Mouse (Mus musculus) liver, adult 2 months (tissue): ENCODE results near the gene 3110001I22Rik. TPM values are rescaled to one million over a fixed set of nuclear protein-coding genes. Genes with fewer than 3 reads are reported as not detected.
A peak's percentile ranks its signal among the peaks of the same experiment; 100 is the strongest.

Experiments used
- DNase-seq: peaks from one replicate; pipeline ENCODE4 v3.0.0-alpha.2; 2011; ENCODE audit warnings: low read depth, low spot score; ENCODE audit errors: extremely low read depth
- H3K27ac ChIP-seq: fragments of 200-500 bp; replicated peaks from 2 replicates; pipeline ENCODE4 v1.5.1; 2012; ENCODE audit warnings: low read depth, mild to moderate bottlenecking, control low read depth, inconsistent platforms, low read length; ENCODE audit not compliant: insufficient read depth
- H3K27me3 ChIP-seq: fragments of 200-500 bp; 2 replicates; pipeline ENCODE4 v1.6.1; 2012; ENCODE audit warnings: mild to moderate bottlenecking, moderate library complexity, low read length, inconsistent platforms; ENCODE audit not compliant: control insufficient read depth, insufficient read depth
- H3K36me3 ChIP-seq: fragments of 200-500 bp; 2 replicates; pipeline ENCODE4 v1.6.1; 2012; ENCODE audit warnings: low read length, inconsistent platforms; ENCODE audit not compliant: control insufficient read depth, insufficient read depth
- H3K4me1 ChIP-seq: fragments of 200-500 bp; 2 replicates; pipeline ENCODE4 v1.6.1; 2011; ENCODE audit warnings: low read length; ENCODE audit not compliant: control insufficient read depth, insufficient read depth
- H3K4me3 ChIP-seq: fragments of 200-500 bp; 2 replicates; pipeline ENCODE4 v1.5.1; 2011; ENCODE audit warnings: low read depth, mild to moderate bottlenecking, control low read depth, low read length, moderate library complexity; ENCODE audit not compliant: insufficient read depth
- H3K79me2 ChIP-seq: fragments of 200-500 bp; 2 replicates; pipeline ENCODE4 v1.6.1; 2012; ENCODE audit warnings: inconsistent platforms, mild to moderate bottlenecking, low read length, moderate library complexity; ENCODE audit not compliant: control insufficient read depth, insufficient read depth
- H3K9ac ChIP-seq: fragments of 200-500 bp; 2 replicates; pipeline ENCODE4 v1.6.1; 2012; ENCODE audit warnings: low read depth, mild to moderate bottlenecking, control low read depth, inconsistent platforms, low read length
- CTCF ChIP-seq: fragments of 200-500 bp; IDR thresholded peaks from 2 replicates; pipeline ENCODE4 v1.5.1; 2011; ENCODE audit warnings: low read depth, low read length, control low read depth
- POLR2A ChIP-seq: fragments of 200-500 bp; IDR thresholded peaks from 2 replicates; pipeline ENCODE4 v1.6.1; 2011; ENCODE audit warnings: low read length, control low read depth; ENCODE audit not compliant: insufficient read depth; ENCODE audit errors: extremely low read depth
- WGBS: fragments of 180-500 bp; shearing (Covaris S2); methylation state at CpG from one replicate; pipeline ENCODE4 v1.1.7; 2018; 5-methylcytosine and 5-hydroxymethylcytosine counted together
- polyA plus RNA-seq: library from polyadenylated mRNA; depleted of rRNA; stranded (reverse); fragments of >200 nt; gene quantifications from 2 replicates; pipeline ENCODE4 v1.2.3, GENCODE M21; 2012; rRNA removed
- total RNA-seq: library from RNA; depleted of rRNA; stranded (reverse); fragments of >200 nt; gene quantifications from 2 replicates; pipeline ENCODE4 v1.2.3, GENCODE M21; 2014; rRNA removed

Gene 3110001I22Rik
- total and polyA plus RNA-seq, 2 experiments: 0.66 to 7.9 TPM

DNA sequence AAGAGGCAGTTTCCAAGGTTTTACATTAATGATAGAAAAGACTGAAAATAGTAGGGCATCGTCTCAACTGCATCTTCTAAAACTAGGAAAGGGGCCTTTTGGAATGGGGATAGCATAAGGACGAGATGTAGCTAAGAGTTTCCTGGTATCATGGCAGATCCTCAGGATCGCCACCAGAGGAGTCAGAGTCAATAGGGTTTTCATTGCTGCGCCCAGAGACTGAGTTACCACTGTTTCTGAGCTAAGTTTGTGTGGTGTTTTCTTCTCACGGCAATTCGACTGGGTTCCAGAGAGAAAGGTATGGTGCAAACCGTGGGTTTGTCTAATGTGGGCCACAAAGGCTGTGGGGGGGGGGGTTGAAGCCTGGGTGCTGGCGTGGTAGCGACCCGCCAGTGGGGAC, 32.9 kb downstream of the 3110001I22Rik start:
- no peak for TF ChIP-seq POLR2A
- no peak for TF ChIP-seq CTCF

DNA sequence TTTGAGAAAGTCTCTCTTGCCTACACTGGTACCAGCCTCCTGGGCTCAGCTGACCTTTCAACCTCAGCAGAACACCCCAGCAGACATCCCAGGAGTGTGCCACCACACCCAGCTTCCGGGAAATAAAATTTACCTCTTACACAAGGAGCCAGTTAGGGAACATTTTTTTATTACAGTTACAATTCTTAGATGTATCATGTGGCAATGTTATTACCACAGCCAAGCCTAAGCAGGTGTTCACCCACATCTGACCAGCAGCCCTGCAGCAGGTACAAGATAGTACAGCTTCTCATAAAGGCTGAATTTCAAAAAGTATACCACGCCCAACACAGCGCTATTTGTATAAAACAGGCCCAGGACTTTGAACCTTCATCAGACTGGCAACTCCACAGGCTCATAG, 43.2 kb downstream of the 3110001I22Rik start:
- peak; percentile 46 for DNase-seq
- no peaks in the 10 kb centered on the region for H3K36me3 ChIP-seq
- no peak for TF ChIP-seq POLR2A
- TF ChIP-seq CTCF: no peak
- no peaks in the 10 kb centered on the region for H3K27me3 ChIP-seq
- 32% methylated on average over 3 of the region's 3 CpGs for WGBS
- H3K4me1 ChIP-seq: peaks cover 4% of the 10 kb centered on the region
- H3K9ac ChIP-seq: no peak overlapping the region
- no peaks in the 10 kb centered on the region for H3K79me2 ChIP-seq
- no peak overlapping the region for H3K4me3 ChIP-seq
- H3K27ac ChIP-seq: no peak overlapping the region

More for the DNA sequence above, 32.9 kb downstream of the 3110001I22Rik start:
- Histone ChIP-seq H3K36me3 (peaks cover 35% of the 10 kb centered on the region), H3K27ac (no peak overlapping the region), H3K4me1 (no peaks in the 10 kb centered on the region), H3K4me3 (no peak overlapping the region), H3K79me2 (no peaks in the 10 kb centered on the region), H3K27me3 (no peaks in the 10 kb centered on the region), H3K9ac (no peak overlapping the region)
- no peak for DNase-seq
- 94% methylated on average over 10 of the region's 10 CpGs for WGBS

DNA sequence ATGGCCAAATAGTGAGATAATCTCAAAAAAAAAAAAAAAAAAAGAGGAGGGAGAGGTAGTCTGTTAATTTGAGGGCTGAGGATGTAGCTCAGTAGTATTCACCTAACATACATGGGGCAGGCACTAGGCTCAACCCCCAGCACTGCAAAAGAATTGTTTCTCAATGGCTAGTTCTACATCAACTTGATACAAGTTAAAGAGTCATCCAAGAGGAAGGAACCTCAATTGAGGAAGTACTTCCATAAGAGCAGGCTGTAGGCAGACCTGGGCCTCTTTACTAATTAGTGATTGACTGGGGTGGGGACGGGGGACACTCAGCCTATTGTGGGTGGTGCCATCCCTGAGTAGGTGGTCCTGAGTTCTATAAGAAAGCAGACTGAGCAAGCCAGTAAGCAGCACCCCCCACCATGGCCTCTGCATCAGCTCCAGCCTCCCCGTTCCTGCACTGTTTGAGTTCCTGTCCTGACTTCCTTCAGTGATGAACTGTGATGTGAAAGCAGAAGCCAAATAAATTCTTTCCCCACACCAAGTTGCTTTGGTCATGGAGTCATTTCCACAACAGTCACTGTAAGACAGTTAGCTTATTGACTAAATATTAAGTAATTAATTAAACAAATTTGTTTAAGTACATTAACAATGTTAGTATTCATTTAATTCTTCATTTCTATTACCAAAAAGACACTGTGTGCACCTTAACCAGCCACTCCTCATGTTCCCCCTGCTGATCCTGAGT, 45.3 kb downstream of the 3110001I22Rik start:
- Histone ChIP-seq H3K9ac (no peak overlapping the region), H3K79me2 (no peaks in the 10 kb centered on the region), H3K4me3 (no peak overlapping the region), H3K27me3 (no peaks in the 10 kb centered on the region), H3K36me3 (no peaks in the 10 kb centered on the region), H3K4me1 (peaks cover 4% of the 10 kb centered on the region), H3K27ac (no peak overlapping the region)
- no peak for TF ChIP-seq POLR2A
- TF ChIP-seq CTCF: no peak
- no peak for DNase-seq
- WGBS: 72% methylated on average over 2 of the region's 2 CpGs

DNA sequence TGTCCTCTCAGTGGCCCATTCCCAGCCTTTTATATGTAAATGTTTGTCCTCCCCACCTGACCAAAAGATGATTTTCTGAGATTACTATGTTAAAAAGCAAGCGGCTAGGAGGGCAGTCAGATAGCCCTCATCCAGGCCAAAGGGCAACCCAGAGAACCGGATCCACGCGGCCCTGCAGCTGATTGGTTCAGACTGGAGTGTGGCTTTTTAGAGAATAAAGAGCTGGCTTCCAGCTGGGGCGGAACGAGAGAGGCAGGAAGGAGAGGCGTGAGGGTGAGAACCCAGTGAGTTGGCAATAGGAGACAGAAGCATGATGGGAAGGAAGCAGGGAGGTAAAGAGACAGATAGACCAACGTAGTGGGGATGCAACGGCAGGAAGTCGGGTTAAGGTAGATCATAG, 51.2 kb downstream of the 3110001I22Rik start:
- Histone ChIP-seq H3K36me3 (no peaks in the 10 kb centered on the region), H3K79me2 (no peaks in the 10 kb centered on the region), H3K4me3 (no peak overlapping the region), H3K9ac (no peak overlapping the region), H3K4me1 (no peaks in the 10 kb centered on the region), H3K27ac (no peak overlapping the region), H3K27me3 (no peaks in the 10 kb centered on the region)
- 36% methylated on average over 10 of the region's 10 CpGs for WGBS
- no peak for DNase-seq
- TF ChIP-seq CTCF: no peak
- TF ChIP-seq POLR2A: no peak

DNA sequence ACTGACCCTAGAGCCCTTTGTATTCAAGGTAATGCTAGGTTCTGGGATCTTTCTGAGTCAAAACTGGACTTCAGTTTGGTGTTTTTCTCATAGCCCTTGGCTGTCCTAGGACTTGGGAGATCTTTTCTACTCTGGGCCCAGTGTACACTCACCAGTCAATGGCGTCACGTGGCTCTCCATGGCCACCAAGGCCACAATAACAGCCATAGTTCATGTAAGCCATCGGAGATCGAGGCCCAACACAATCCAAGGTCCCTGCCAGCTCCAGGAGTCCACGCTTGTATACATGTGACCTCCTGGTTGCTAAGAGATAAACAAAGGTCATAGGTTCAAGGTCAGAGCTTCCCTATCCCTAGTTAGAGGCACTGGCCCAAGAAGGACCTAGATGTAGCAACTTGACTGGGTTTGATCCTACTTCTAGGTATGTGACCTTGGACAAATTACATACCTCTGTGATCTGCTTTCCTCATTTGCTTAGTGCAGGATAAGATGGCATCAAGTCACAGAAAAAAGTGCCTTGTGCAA, 56.1 kb downstream of the 3110001I22Rik start:
- DNase-seq: no peak
- Histone ChIP-seq H3K9ac (no peak overlapping the region), H3K4me1 (peaks cover 3% of the 10 kb centered on the region; the same call in 1 of the 2 replicates), H3K27me3 (no peaks in the 10 kb centered on the region), H3K4me3 (no peak overlapping the region), H3K27ac (no peak overlapping the region), H3K36me3 (no peaks in the 10 kb centered on the region), H3K79me2 (no peaks in the 10 kb centered on the region)
- TF ChIP-seq POLR2A (no peak), CTCF (no peak)
- 76% methylated on average over 5 of the region's 5 CpGs for WGBS

Other genes with a start within 250 kb of the 3110001I22Rik start
- gene Parn, start 3.8 kb upstream of the 3110001I22Rik start, total RNA-seq: 14.0 and 14.4 TPM in 2 replicates
- 8.8 and 9.1 TPM in 2 replicates for gene Parn, start 3.8 kb upstream of the 3110001I22Rik start, polyA plus RNA-seq
- 36.0 and 44.9 TPM in 2 replicates for gene Bfar, start 71 bp upstream of the 3110001I22Rik start, total RNA-seq
- 23.0 and 23.4 TPM in 2 replicates for gene Bfar, start 71 bp upstream of the 3110001I22Rik start, polyA plus RNA-seq
- not detected in 2 replicates for gene Pla2g10, start 59.1 kb downstream of the 3110001I22Rik start, total RNA-seq
- gene Pla2g10, start 59.1 kb downstream of the 3110001I22Rik start, polyA plus RNA-seq: not detected in 2 replicates
- gene Rrn3, start 108.8 kb downstream of the 3110001I22Rik start, total RNA-seq: 12.1 and 13.2 TPM in 2 replicates
- 4.8 and 10.4 TPM in 2 replicates for gene Rrn3, start 108.8 kb downstream of the 3110001I22Rik start, polyA plus RNA-seq
- 32.1 and 35.8 TPM in 2 replicates for gene Ntan1, start 146.9 kb downstream of the 3110001I22Rik start, total RNA-seq
- gene Ntan1, start 146.9 kb downstream of the 3110001I22Rik start, polyA plus RNA-seq: 25.2 and 33.5 TPM in 2 replicates
- 102 and 112 TPM in 2 replicates for gene Pdxdc1, start 231.2 kb downstream of the 3110001I22Rik start, total RNA-seq
- gene Pdxdc1, start 231.2 kb downstream of the 3110001I22Rik start, polyA plus RNA-seq: 41.4 and 45.5 TPM in 2 replicates
- gene Mpv17l, start 231.2 kb downstream of the 3110001I22Rik start, total RNA-seq: 30.6 and 35.9 TPM in 2 replicates
- 26.2 and 29.8 TPM in 2 replicates for gene Mpv17l, start 231.2 kb downstream of the 3110001I22Rik start, polyA plus RNA-seq